Mouse (Mus musculus) erythroblast, embryonic 14.5 days (primary cell): ENCODE results near the gene Plekhd1.

Experiments
- GATA1 ChIP-seq: IDR thresholded peaks from 2 replicates; pipeline ENCODE4 v1.6.1; 2012; ENCODE audit warnings: low read length, inconsistent platforms, mixed read lengths
- TAL1 ChIP-seq: IDR thresholded peaks from 3 replicates; pipeline ENCODE4 v1.6.1; 2012; ENCODE audit warnings: low read length, inconsistent platforms, mixed read lengths

GRCm38 (mm10) chr12:80719141-80719540, 26.8 kb downstream of the Plekhd1 start:
- TF ChIP-seq GATA1 (no peak), TAL1 (no peak)
